Mouse (Mus musculus): ENCODE results near the gene Chmp1a.

DNA sequence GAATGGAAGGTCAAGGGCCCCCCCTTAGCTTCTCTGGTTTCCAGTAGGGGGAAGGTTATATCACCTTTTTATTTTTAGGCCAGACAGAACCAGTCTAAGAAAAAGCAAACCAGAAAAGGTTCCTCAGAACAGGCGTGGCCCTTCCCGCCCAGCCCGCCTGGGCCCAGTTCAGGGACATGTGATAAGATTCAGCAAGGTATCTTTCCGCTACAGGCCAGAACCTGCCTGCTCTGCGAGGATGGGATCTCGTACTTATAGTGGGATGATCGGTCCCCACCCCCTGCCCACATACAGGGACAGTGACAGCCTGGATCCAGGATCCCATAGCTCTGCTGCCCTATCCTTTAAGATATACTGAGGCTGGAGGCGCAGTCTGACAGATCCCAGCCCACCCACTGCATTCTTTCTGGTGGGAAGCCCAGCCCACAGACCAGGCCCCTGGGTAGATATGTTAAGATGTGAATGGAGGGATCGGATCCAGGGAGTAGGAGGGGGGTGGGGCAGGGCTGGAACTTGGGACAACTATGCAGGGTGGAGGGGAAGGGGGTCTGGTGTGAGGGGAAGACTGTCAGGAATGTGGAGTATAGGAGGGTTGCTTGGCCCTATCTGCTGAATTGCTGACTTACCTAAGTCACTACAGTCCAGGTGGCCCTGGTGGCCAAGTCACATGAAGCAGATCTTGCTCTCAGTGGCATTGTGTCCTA, 56.3 kb downstream of the Chmp1a start:
- no peak for TF ChIP-seq POLR2A (IDR thresholded peaks at IDR 0.05; ENCODE audit: extremely low read depth, insufficient read depth, low read length)
- TF ChIP-seq CTCF (IDR thresholded peaks at IDR 0.05; ENCODE audit: low read depth, low read length) = no peak

Measured in liver, adult 2 months (tissue).